Mouse (Mus musculus): ENCODE data around the gene Cdx4. TPM values are rescaled to one million over a fixed set of nuclear protein-coding genes. Genes with fewer than 3 reads are reported as not detected.

Cdx4 gene
- polyA plus RNA-seq (2016; fragmentation: Nextera tagmentation; extraction: Ambion mirVana), result not detected in 2 replicates

DNA sequence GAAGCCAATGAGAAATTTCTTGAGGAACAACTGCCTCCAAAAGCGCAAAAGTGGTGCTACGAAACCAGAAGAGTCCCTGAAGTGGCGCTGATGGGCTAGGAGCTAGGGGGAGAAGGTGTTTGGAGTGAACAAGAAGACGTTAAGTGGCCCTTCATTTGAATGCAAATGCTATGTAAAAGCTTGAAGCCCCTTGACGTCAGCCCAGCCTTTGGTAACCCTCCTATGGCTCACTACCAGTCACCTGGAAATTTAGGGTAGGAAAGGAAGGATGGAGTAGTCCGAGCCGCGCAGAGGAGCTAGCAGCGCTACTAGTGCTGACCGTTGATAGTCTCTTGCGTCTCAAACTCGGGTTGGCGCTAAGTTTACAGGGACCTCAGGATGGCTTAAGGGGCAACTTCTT lies at the start of gene Cdx4:
TSS of gene Cdx4 (plus strand) at position 253 of the 400 bp plus-strand sequence.
- Histone ChIP-seq H3K9me3 (no peaks in the 10 kb centered on the region), H3K36me3 (no peaks in the 10 kb centered on the region), H3K4me3 (peak within 1 kb of the TSS; percentile 28), H3K27ac (no peak within 1 kb of the TSS), H3K27me3 (ENCODE audit: insufficient read depth, poor library complexity, severe bottlenecking) (peaks cover 96% of the 10 kb centered on the region), H3K4me1 (replicated peaks) (no peaks in the 10 kb centered on the region; the same call in 1 of the 2 replicates)
- peak; percentile 2 for DNase-seq (ENCODE audit: low spot score)
- 18% methylated on average over 13 of the region's 13 CpGs for WGBS

DNA sequence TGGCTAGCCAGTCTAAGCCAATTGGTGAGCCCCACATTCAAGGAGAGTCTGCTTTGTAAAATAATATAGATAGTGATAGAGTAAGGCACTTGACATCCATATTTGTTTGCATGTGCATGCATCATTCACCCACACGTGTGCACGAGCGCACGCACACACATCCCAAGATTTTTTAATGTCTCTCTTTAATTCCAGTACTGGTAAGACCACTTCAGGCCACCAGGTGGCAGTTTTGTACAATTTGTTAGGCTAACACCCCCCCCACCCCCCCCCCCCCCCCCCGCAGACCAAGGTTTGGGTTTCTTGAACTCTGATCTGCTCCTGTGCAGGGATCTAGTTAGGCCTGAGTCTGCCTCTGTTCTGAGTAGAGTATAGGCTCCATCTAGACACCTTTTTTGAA lies 46.9 kb upstream of the Cdx4 start:
- no peak for DNase-seq (ENCODE audit: low spot score)
- 91% methylated on average over 4 of the region's 5 CpGs for WGBS
- Histone ChIP-seq H3K4me3 (no peak overlapping the region), H3K4me1 (replicated peaks) (no peaks in the 10 kb centered on the region), H3K9me3 (no peaks in the 10 kb centered on the region), H3K27me3 (ENCODE audit: insufficient read depth, poor library complexity, severe bottlenecking) (peaks cover 40% of the 10 kb centered on the region), H3K27ac (no peak overlapping the region), H3K36me3 (no peaks in the 10 kb centered on the region)

DNA sequence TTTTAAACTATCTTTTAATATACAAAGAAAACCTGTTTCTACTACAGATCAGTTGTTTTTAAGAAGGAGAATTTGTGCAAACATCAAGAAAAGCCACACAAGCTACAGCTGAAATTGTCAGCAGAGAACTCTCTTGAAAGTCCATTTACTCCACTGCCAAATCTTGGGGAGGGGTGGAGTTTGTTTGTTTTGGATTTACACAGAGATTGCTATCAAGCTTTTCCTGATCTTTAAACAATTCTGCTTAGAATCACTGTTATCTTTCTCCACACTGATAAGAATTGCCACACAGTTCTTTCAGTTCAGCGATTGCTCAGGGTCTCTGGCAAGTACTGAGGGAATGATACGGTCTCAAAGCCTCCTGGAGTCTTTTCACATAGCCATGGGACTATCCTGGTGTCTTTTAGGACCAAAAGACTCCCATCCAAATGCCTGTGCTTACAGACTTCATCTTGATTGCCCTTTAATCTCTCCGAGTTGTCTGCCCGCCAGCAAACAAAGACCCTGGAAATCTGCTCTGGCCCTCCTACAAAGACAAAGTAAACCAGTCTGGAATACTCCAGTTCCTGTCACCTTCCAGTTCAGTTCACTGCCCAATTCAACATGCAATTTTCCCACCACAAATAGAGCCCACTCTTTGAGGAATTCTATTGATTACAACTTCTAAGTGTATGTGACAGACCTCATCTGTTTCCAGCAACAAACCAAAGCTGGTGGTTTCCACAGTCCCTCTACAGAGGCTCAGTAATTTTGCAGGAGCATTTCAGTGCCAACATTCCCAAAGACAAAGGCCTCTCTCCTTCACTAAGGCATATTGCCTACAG lies 34.1 kb upstream of the Cdx4 start:
- H3K27ac ChIP-seq, result no peak overlapping the region
- 33% methylated on average over 4 of the region's 4 CpGs for WGBS
- DNase-seq (ENCODE audit: low spot score), result no peak

DNA sequence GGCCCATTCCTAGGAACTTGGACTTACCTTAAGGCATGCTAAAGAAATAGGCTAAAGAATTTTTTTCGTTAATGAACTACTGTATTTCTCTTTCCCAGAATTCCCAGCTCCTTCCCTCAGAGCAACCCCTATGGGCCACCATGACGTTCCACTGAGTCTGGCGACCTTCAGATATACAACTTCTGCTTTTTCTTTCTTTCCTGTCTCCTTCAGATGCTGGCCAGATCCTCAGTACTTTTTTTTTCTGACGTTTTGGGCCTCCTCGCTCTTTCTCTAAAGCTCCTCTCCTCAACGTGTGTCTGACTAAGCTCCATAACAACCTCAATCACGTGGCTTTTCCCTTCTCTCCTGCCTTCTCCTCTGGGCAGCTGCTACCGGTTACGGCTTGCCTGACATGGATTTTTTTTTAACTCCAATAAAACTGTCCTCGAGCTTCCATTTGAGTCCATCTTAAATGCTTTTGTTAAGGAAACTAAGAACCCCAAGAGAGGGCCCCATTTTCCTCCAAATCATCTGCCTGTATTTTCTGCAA lies 33.3 kb upstream of the Cdx4 start:
- H3K27ac ChIP-seq, result no peak overlapping the region
- 48% methylated on average over 10 of the region's 10 CpGs for WGBS

More for the DNA sequence above, 34.1 kb upstream of the Cdx4 start:
- peaks cover 78% of the 10 kb centered on the region for H3K27me3 ChIP-seq (ENCODE audit: insufficient read depth, poor library complexity, severe bottlenecking)
- no peaks in the 10 kb centered on the region for H3K9me3 ChIP-seq
- H3K36me3 ChIP-seq, result no peaks in the 10 kb centered on the region
- no peak overlapping the region for H3K4me3 ChIP-seq
- peaks cover 5% of the 10 kb centered on the region for H3K4me1 ChIP-seq (replicated peaks)

DNA sequence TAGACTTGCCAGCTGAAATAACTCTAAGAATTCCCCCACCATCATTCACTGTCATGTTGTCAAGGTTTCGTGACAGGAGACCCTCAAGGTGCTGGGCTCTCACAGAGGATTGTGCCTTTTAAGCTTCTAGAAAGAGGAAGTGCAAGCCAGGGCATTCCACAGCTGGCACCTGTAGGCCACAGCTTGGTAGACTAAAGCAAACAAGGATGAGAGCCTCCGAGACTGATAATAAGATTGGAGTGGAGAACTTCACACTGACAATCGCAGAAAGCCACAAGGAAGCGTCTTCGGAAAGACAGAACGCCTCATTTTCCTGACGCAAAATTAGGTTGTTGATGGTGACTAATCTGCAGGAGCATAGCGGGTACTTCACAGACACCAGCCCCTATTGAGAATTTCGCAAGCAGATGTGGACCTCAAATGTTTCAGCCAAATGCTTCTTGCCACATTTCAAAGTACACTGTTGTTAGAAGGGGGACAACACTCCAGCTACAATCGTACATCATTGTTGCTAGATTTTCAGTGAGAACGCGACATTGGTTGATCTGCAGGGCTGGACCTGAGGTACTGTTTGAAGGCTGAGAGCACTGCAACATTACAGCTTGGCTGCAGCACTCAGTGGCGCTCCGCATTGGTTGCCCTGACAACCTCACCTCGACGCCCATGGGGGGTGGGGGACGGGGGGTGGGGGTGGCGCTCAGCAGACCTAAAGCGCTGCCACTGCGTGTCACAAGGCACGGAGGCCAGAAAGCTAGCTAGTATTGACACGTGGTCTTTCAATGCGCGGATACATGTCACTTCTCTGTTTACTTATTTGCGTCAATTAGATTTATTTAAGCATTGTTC lies 32.5 kb upstream of the Cdx4 start:
- Histone ChIP-seq H3K36me3 (no peaks in the 10 kb centered on the region), H3K9me3 (no peaks in the 10 kb centered on the region), H3K4me3 (peak overlapping the region; percentile 30), H3K4me1 (replicated peaks) (peaks cover 5% of the 10 kb centered on the region), H3K27me3 (ENCODE audit: insufficient read depth, poor library complexity, severe bottlenecking) (peaks cover 81% of the 10 kb centered on the region), H3K27ac (no peak overlapping the region; the same call in 1 of the 2 replicates)
- WGBS, result 25% methylated on average over 25 of the region's 25 CpGs
- peak; percentile 53 for DNase-seq (ENCODE audit: low spot score)

More for the DNA sequence above, 33.3 kb upstream of the Cdx4 start:
- Histone ChIP-seq H3K36me3 (no peaks in the 10 kb centered on the region), H3K4me1 (replicated peaks) (peaks cover 5% of the 10 kb centered on the region), H3K9me3 (no peaks in the 10 kb centered on the region), H3K27me3 (ENCODE audit: insufficient read depth, poor library complexity, severe bottlenecking) (peaks cover 81% of the 10 kb centered on the region), H3K4me3 (no peak overlapping the region)
- no peak for DNase-seq (ENCODE audit: low spot score)

DNA sequence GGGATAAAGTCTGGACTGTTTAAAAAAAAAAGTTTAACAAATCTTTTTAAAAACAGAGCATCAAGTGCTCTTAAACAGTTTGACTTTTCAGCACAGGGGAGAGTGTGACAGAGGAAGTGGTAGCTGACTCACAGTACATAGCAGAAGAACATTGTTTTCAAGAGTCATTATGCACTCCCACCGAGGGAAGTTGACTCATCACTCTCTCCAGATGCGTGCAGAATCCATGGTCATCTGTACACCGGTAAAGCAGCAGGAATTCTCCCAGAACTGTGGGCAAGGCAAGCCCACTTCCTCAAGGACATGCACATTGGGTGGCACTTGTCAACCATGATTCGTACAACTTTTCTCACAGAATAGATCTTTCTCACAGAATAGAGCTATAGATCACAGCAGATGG lies 22.3 kb upstream of the Cdx4 start:
- WGBS, result 76% methylated on average over 4 of the region's 4 CpGs
- DNase-seq (ENCODE audit: low spot score), result no peak
- H3K27me3 ChIP-seq (ENCODE audit: insufficient read depth, poor library complexity, severe bottlenecking), result peaks cover 89% of the 10 kb centered on the region
- H3K4me1 ChIP-seq (replicated peaks), result no peaks in the 10 kb centered on the region
- H3K36me3 ChIP-seq, result no peaks in the 10 kb centered on the region
- no peak overlapping the region for H3K27ac ChIP-seq
- no peak overlapping the region for H3K4me3 ChIP-seq
- no peaks in the 10 kb centered on the region for H3K9me3 ChIP-seq

DNA sequence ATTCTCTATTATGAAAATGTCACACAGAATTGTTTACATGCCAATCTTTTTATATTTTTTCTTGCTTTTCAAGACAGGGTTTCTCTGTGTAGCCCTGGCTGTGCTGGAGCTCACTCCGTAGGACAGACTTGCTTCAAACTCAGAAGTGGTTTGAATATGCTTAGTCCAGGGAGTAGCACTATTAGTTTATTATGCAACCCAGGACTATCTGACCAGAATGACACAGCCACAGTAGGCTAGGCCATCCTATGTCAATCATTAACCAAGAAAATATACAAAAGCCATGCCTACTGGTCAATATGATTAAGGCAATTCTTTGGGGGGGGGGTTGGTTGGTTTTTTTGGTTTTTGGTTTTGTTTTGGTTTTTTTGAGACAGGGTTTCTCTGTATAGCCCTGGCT lies 12.9 kb upstream of the Cdx4 start:
- Histone ChIP-seq H3K27ac (no peak overlapping the region), H3K36me3 (no peaks in the 10 kb centered on the region), H3K9me3 (no peaks in the 10 kb centered on the region), H3K4me1 (replicated peaks) (no peaks in the 10 kb centered on the region), H3K4me3 (no peak overlapping the region), H3K27me3 (ENCODE audit: insufficient read depth, poor library complexity, severe bottlenecking) (peaks cover 76% of the 10 kb centered on the region)
- 81% methylated on average over 1 of the region's 1 CpGs for WGBS
- DNase-seq (ENCODE audit: low spot score), result no peak

DNA sequence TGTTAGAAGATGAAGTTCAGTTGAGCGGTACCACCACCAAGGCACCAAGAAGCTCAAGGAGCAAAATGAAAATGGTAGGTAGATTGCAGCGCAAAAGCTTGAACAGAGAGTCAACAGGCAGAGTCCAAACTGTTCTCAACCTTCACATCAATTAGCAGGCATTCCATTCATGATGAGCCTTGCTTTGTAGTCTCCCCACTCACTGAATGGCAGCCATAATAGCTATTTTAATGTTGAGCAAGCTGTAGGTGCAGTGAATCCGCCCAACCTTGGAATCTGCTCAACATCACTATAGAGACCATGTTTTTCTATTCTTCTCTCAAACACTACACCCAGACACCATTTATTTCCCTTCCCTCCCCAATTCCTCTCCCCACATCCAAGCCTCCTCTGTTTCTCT lies 9.5 kb upstream of the Cdx4 start:
- DNase-seq (ENCODE audit: low spot score), result no peak
- no peaks in the 10 kb centered on the region for H3K36me3 ChIP-seq
- no peak overlapping the region for H3K27ac ChIP-seq
- H3K27me3 ChIP-seq (ENCODE audit: insufficient read depth, poor library complexity, severe bottlenecking), result peaks cover 71% of the 10 kb centered on the region
- no peaks in the 10 kb centered on the region for H3K9me3 ChIP-seq
- H3K4me3 ChIP-seq, result no peak overlapping the region
- WGBS, result 86% methylated on average over 3 of the region's 3 CpGs
- no peaks in the 10 kb centered on the region for H3K4me1 ChIP-seq (replicated peaks)

DNA sequence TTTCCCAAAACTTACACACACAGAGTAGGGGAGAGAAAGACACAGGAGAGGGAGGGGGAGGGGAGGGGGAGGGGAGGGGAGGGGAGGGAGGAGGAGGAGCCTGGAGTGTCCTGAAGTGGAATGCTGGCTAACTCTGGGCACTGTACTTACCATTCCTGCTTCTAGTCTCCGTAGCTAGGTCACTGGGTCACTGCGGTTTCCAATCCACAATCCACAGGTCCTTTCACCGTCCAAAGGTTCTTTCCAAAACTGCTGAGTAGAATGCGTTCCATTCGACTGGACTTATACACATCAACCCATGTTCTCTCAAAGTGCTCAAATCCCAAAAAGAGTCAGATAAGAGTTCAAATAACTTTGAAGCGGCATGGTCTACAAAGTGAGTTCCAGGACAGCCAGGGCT lies 7.1 kb upstream of the Cdx4 start:
- H3K9me3 ChIP-seq, result no peaks in the 10 kb centered on the region
- H3K27ac ChIP-seq, result no peak overlapping the region
- no peak overlapping the region for H3K4me3 ChIP-seq
- 82% methylated on average over 6 of the region's 6 CpGs for WGBS
- no peaks in the 10 kb centered on the region for H3K4me1 ChIP-seq (replicated peaks)
- no peak for DNase-seq (ENCODE audit: low spot score)
- H3K27me3 ChIP-seq (ENCODE audit: insufficient read depth, poor library complexity, severe bottlenecking), result peaks cover 78% of the 10 kb centered on the region
- no peaks in the 10 kb centered on the region for H3K36me3 ChIP-seq

DNA sequence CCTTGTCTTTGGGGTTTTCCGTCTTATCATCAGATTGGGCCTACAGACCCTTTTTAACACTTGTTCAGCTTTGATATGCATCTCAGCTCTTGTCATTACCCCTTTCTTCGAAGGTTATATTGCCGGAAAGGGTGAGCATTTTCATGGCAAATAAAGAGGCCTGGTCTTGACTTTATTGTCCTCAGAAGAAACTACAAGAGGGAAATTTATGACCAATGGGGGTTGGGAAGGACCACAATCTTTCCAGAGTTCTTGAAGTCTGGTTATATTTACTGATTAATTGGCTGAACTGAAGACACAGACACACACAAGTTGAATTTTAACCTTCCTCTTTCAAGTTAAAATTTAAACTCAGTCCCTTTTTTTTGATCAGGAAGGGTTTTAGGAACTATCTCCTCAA lies 4.7 kb downstream of the Cdx4 start:
- peaks cover 98% of the 10 kb centered on the region for H3K27me3 ChIP-seq (ENCODE audit: insufficient read depth, poor library complexity, severe bottlenecking)
- WGBS, result 80% methylated on average over 3 of the region's 3 CpGs
- no peak overlapping the region for H3K27ac ChIP-seq
- H3K36me3 ChIP-seq, result no peaks in the 10 kb centered on the region
- H3K9me3 ChIP-seq, result no peaks in the 10 kb centered on the region
- H3K4me3 ChIP-seq, result no peak overlapping the region
- no peak for DNase-seq (ENCODE audit: low spot score)
- no peaks in the 10 kb centered on the region; the same call in 1 of the 2 replicates for H3K4me1 ChIP-seq (replicated peaks)

DNA sequence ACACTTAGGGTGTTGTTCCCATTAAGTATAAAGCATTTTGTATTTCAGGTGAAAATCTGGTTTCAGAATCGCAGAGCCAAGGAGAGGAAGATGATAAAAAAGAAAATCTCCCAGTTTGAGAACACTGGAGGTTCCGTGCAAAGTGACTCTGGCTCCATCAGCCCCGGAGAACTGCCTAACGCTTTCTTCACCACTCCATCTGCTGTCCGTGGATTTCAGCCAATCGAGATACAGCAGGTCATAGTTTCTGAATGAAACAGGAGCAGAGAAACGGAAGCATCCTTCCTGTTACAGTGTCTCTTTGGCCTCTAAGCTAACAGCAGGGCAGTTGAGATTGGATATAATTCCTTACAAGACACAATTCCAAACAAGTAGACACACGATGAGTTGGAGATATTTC lies 8.2 kb downstream of the Cdx4 start:
- H3K4me1 ChIP-seq (replicated peaks), result no peaks in the 10 kb centered on the region
- H3K27me3 ChIP-seq (ENCODE audit: insufficient read depth, poor library complexity, severe bottlenecking), result peaks cover 94% of the 10 kb centered on the region
- H3K4me3 ChIP-seq, result no peak overlapping the region
- WGBS, result 67% methylated on average over 8 of the region's 8 CpGs
- no peak overlapping the region for H3K27ac ChIP-seq
- H3K36me3 ChIP-seq, result no peaks in the 10 kb centered on the region
- DNase-seq (ENCODE audit: low spot score), result no peak
- no peaks in the 10 kb centered on the region for H3K9me3 ChIP-seq

DNA sequence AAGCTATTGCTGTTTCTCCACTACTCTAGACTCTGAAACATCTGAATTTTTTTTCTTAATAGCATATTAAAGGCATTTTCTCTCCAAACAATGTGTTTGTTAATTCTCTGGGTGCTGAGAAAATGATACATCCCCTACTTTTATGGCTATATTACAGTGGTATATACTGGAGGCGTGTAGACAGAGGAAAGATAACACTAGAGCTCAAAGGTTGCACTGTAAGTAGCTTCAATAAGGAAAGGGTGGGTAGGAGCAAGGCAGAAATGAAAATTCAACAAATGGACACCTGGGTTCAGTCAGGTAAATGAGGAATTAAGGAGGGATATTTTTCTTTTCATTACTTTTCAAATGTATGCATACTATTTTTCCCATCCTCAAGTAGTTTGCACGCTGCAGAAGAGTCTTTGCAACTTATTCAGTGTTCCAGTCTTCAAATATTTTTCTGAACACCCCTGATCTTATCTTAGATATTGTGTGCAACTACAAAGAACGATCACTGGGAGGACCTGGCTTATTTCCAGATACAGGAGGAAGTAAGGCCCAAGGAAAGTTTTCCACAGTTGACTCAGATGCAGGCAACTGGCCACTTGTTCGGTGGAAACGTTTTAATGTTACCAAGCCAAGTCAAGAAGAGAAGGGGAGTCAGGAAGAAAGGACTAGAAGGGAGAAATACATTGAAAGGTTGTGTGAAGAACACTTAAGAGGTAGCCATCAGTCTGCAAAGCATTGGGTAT lies 10.1 kb downstream of the Cdx4 start:
- WGBS, result 70% methylated on average over 5 of the region's 5 CpGs
- Histone ChIP-seq H3K27ac (no peak overlapping the region), H3K4me1 (replicated peaks) (no peaks in the 10 kb centered on the region), H3K4me3 (no peak overlapping the region), H3K27me3 (ENCODE audit: insufficient read depth, poor library complexity, severe bottlenecking) (peaks cover 76% of the 10 kb centered on the region), H3K9me3 (no peaks in the 10 kb centered on the region), H3K36me3 (no peaks in the 10 kb centered on the region)
- no peak for DNase-seq (ENCODE audit: low spot score)
